Mouse (Mus musculus) mesoderm, embryonic 11.5 days (tissue): Measurements from ENCODE around the gene Pgm2.

Experiments
- DNase-seq: peaks from one replicate; pipeline ENCODE4 v3.0.0-alpha.2; 2012; ENCODE audit warnings: low read depth, low spot score

Pgm2 gene

DNA sequence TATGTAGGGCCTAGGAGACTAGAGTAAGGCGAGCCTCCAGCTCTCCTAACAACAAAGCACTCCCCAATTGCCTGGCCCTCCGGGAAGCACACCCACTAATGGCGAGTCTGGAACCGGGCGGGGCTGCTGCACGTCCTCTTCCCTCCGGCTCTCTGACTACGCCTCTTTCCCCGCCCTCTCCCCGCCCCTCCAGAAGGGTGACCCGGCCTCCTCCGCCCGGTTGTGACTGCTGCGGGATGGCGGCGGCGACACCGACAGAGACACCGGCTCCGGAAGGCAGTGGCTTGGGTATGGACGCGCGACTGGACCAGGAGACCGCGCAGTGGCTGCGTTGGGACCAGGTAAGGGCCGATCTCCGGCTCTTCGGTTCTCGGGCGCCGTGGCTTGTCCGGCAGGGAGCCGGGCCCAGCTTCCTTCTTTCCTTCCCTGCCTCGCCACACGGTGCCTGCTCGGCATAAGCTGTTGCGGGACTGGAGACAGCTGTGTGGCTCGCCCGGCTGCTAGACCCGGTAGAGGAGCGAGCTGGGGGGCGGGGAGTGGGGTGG is at the start of gene Pgm2:
Gene Pgm2 (plus strand): TSS at position 203 of the 545 bp plus-strand sequence.
- peak; percentile 83 for DNase-seq

DNA sequence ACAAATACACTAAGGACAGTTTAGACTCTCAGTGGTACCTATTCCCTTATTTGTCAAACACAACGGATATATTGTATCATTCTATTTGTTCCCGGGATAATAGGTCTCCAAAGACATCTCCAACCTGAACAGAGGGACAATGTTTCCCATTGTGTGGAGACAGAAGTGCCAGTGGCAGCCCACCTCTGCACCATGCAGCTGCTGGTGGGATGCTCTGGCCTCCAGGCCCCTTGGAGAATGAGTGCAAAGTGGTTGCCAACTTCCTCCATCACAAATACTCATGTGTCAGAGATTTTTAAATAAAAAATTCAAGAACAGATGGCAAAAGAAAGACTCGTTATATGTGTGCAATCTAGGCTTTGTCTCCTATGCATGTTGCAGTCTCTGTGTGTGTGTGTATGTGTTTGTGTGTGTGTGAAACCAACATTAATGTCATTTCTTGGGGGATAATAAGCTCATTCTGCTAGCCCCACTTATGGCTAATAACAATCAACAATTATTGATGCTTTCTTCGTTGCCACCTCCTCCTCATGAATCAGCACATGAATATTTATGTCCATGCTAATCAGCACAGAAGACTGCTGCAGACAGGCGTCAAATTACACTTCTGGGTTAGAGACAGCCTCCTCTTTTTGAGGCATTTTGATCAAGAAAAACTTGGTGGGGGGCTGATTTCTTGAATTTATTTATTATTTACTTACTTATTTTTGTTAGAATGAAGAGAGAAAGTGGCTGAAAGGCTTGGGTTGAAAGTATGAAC is 48.9 kb upstream of the Pgm2 start:
- no peak for DNase-seq

DNA sequence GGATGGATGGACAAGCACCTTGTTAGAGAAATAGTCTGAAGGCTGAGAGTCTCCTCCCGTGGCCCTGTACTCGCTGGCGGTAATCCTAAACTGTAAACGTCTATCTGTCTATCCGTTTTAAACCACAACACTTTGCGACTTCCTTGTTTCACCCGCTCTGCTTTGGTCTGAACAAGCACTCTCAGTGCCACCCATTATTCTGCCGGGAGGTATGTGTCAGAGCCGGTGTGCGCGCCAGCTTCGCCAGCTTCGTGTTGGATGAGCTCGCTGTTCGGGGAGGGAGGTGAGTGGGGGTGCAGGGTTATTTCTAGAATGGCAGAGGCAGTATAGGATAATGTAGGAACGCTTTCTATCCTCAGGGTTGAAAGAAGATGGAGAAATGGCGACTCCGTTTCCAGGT is 48.0 kb upstream of the Pgm2 start:
- DNase-seq: no peak

DNA sequence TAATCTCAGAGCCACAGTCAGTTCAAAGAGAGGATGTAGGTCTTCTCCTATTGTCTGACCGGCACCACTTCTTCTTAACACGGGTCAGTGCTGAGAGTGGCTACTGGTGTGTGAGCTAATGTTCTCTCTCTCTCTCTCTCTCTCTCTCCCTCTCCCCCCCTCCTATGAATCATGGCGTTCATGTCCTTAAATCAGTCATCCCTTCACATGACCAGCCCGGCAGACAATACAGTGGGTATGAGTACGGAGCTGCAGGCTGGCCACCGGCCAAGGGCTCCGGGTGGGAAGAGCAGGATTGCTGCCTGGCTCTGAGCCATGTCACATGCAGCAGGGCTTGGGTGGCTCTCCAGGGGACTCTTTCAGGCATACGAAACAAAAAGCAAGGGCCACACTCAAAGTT is 47.2 kb upstream of the Pgm2 start:
- DNase-seq: no peak

DNA sequence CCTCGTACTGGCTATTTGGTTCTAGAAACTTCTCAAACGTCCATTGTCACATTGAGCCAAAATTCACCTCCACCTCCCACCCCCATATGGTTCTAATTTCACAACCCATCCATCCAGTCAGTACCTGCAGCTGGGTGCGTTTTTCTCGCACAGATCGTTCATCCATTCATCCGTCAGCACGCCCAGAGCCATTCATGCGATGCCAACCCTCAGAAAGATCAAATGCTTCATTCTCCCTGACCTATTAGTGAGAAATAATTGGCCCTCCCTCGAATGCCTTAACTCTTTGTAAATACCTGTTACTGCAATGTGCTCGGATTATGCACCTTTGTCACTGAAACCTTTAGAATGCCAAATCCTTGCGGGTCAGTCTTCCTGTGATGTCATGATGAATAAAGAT is 45.8 kb upstream of the Pgm2 start:
- DNase-seq: no peak

DNA sequence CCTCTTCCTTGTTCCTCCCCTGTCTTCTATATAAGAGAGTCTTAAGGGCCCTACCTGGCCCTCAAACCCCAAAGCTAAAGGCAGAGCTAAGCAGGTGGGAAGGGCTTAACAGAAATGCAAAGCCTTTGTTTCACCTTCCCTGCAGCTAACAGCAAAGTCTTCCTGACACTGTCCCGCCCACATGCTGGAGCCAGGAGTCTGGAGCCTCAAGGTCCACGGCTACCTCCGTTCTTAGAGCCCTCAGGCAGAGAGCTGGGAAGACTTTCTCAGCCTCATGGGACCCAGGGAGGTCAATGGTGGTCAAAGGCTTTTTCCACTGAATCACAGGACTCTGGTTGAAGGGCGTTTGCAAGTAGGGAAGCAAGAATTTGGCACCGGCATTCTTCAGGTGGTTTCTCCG is 44.8 kb upstream of the Pgm2 start:
- no peak for DNase-seq

DNA sequence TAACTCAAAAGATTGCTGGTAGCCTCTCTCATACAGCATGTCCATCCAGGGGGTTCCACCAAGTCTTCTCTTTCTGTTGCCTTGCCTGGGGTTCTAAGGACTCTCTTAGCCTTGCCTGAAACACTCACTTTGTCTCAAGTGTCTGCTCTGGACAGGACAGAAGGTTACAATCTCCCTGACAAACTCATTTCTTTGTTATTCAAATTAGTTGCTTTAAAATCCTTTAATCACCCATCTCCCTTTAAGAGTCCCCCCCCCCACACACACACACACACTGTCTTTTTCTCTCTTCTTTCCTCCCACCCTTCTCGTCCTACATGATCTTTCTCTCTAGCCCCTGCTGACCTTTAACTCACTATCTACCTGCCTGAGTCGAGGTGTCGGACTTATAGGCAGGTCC is 44.1 kb upstream of the Pgm2 start:
- DNase-seq: no peak

DNA sequence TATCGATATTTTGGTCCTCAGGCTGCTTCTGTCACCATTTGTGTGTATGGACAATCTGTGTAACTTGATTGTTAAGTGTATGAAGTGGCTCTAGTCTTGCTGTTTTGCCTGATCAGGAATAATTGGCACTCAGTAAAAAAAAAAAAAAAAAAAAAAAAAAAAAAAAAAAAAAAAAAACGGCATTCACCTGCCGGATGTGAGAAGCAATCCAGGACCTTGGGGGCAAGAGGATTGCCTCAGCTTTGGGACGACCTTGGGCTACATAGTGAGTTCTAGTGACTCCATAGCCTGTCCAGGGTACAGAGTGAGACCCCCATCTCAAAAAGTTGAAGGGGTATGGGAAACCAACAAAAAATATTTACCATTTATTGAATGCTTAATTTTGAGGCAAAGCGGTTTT is 43.5 kb upstream of the Pgm2 start:
- DNase-seq: no peak

DNA sequence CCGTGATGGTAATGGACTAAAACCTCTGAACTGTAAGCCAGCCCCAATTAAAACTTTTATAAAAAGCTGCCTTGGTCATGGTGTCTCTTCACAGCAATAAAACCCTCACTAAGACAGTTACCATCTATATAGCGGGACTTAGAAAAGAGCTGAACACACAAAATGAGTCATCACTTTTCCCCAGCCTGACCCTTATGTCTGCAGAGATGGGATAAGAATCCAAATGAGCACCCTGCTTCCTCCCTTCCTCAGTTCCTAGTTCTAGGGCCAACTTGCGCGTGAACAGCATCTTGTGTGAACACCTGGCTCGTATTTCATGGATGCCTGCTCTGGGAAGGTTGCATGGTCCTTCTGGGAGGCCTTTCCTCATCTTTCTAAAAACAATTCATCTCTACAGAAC is 39.7 kb upstream of the Pgm2 start:
- no peak for DNase-seq

DNA sequence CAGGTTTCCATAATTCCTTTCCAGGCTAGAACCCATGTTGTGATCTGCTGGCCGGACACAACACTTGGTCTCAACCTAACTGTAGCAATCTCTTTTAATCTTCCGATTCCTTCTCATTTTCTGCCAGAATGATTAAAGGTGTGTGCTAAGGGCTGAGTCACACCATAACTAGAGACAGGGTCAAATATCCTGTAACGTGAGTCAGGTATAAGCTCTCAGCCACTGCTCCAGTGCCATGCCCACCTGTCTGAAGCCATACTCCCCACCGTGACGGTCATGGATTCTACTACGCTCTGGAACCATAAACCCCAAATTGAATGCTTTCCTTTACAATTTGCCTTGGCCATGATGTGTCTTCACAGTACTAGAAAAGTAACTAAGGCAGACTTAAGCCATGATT is 36.5 kb upstream of the Pgm2 start:
- DNase-seq: no peak

DNA sequence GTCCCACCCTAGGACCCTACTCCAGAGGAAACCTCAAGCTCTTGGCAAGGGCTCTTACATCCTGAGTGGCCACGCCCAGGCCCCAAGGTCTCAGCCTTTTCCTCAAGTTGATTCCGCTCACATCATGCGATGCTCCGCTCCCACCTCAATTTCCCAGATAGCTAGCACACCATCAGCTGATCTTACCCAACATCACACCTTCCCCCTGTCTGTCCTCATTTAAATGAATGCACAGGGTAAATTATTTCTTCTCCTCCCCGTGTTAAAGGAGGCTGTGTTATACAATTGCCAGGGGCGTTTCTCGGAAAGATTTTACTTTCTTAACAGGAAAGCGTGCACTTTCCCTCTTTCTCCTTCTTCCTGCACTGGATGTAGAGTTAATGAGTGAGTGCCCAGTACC is 31.9 kb upstream of the Pgm2 start:
- DNase-seq: no peak

DNA sequence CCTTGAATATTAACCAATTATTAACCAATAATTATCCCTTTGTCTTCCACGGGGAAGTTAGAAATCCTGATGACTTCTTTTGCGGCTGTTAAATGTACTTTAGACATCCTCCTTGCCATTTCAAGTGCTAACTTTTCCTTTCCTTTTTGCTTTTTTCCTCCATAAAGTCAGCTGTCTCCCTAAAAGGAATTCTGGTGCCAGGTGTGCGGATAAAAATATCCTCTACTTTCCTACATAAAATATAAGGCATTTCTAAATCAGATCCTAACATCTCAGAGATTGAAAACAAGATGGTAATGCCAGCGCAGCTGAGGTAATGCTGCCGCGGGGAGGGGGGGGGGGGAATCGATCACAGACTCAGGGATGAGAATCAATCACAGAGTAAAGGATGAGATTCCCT is 31.1 kb upstream of the Pgm2 start:
- no peak for DNase-seq

DNA sequence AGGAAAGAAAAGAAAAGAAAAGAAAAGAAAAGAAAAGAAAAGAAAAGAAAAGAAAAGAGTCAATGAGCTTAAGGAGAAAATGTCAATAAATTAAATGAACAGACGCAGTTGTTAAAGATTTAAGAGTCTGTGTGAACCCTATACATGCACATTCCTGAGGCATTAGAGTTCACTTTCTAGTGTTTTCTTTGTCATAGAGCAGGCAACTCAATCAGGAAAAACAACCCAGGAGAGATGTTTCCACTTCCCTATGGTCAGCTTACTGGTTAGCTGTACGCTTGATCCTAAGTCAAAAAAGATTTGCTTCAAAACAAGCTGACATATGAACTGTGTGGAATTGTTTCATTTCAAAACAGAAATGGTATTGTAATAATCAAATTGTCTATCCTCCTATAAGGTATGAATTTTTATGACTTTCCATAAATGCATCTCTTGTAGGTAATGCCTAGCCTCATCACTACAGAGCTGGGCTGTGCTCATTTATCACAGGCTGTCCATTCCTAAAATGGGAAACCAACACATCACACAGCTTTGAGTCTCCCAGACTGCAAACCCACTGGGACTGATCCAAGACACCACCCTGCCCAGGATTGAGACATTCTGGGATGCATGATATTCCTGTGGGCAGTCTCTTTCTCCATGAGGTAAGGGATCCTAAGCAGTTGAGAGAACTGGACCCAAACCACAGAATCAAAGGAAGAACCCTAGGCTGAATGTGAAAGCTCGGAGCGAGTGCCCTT is 29.7 kb upstream of the Pgm2 start:
- no peak for DNase-seq

DNA sequence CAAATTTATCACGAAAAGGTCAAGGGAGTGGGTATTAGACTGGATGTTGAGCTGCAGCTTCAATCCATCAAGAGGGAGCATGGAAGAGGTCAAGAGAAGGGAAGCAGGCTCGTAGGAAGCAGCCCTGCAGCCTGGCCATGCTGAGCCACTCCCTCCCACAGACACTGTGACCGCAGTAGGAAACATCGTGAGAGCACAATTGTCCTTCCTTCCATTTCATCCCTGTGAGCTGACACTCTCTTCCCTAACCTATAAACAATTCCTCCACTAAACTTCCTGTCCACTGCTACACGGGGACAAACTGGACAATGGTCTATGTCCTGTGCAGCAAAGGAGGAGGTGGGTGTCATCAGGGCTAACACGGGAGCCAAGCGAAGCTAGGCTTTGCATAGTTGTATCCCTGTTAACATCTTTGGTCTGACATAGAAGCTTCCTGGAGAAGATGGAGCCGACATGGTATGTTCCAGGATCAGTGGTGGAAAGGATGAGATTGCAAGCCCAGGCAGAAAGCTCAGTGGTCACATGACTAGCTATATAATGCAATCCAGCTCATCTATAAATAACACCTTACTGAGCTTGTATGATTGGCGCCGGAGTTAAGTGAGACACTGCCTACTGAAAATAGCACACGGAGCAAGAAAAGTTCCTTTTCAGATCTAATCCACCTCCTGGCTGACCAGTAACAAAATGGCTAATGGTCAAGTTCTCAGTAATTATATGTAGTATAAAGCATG is 29.0 kb upstream of the Pgm2 start:
- no peak for DNase-seq

DNA sequence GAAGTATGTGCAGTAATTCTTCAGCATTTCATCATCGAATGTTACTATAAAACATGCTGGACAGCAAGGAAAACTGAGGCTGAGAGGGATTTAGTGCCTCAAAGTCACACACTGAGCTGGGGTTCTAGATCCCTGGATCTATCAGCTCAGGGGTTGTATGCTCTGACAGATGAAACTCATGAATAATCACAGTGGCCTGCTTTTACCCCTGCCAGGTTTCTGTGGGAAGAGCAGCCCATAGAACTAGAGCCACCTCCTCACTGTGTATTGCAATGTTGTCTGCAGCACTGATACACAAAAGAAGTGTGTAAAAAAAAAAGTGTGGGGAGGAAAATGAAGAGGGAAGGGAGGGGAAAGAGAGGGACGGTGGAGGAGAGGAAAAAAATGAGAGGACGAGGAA is 28.3 kb upstream of the Pgm2 start:
- DNase-seq: no peak

DNA sequence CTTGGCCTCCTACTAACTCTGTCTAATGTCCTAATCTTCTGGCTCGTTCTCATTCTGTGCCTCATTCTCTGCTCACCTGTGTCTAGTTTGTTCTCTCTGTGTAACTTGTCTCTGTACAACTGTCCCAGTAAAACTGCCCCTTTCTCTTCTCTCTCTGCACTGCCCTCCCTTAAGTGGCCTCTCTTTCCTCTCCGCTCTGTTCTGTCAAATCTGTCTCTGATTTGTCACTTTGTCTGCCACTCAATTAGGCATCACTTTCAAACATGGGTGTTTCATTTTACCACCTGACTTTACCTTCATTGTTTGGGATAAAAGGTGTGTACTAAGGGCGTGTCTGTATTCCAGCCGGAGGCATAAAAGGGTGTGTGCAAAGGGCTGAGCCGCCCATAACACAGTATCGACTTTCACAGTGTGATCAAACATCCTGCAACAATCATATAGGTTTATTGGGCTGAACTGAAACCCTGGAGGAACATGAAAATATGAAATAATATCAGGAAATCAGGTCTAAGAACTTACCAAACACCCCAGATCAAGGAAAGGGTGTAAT is 27.2 kb upstream of the Pgm2 start:
- DNase-seq: no peak

DNA sequence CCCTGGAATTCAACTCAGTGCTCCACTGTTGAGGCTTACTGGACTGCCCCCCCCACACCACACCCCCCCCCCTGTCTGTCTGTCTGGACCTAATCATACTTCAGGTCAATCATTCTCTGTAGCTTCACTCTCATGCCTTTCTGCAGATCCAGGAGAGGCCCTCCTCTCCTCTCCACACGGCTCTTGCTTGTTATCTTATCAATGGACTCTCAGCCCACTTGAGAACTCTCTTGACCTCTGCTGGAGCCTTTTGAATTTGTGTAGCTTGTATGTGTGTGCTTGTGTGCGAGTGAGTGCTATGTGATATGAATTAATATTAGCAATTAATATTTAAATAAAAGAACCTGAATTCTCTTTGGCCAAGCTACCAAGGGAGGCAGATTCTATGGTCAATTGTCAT is 26.6 kb upstream of the Pgm2 start:
- DNase-seq: no peak

DNA sequence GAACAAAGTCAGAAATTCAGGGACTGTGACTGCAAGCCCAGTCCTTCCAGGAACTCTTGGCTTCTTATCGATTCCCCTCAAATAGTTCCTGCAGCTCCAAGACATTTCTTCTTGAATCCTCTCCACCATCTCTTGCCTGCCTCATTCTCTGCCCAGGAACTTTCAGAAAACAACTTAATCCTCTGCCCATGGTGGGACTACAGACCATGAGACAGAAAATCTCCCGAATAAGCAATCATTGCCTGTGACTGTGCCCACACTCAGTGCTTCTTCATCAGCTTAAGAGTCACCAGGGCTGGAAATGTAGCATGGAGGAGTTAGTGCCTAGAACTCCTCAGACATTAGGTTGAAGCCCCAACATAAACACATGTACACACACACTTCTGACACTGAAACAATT is 25.2 kb upstream of the Pgm2 start:
- no peak for DNase-seq

DNA sequence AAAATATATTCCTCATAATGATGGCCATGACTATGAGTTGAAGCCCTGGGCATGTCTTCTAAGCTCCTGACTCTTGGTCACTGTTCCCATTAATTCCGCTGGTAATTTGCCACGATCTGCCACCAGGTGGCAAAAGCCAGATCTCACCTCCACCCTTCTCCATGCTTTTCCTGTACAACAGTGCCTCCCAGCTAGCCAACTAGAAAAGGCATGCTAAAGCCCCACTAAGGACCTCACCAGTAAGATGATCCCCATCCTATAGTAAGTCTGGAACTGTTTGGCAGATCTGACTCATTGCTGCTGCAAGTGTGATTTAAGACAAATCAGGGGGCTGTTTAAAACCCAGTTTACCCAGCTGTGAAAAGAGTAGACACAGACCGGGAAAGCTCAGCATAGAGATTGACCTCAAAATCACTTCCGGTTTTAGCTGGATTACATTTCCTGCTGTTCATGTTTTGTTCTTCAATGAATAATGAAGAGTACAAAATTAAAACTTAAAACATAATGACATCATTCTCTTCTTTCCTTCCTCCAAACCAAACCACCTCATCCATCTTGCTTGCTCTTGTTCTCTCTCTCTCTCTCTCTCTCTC is 22.6 kb upstream of the Pgm2 start:
- peak; percentile 78 for DNase-seq

DNA sequence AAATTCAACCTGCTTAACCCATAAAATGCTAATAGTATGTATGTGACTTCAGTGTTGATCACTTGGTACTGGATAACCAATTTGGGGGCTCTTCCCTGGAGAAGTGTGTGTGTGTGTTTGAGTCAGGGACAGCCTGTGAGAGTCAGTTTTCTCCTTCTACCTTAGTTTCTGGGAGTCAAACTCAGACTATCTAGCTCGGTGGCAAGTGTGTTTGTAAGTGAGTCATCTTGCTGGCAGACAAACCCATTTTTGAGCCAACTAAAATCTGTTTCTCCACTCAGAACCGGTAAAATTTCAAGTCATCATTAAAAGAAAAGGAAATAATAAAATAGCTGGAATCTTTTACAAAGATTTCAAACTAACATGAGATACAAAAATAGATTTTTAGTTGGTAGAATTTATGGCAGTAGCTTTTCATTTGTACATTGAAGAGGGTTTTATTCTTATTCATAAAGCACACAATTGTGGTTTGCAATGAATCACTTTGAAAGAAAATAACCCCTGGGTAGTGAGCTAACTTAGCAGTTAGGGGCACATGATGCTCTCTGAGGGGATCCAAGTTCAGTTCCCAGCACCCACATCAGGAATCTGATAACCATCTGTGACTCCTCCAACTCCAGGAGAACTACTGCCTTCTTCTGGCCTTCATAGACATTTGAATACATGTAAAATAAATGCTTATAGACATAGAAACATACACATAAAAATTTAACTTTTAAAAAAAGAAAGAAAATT is 21.8 kb upstream of the Pgm2 start:
- DNase-seq: no peak

DNA sequence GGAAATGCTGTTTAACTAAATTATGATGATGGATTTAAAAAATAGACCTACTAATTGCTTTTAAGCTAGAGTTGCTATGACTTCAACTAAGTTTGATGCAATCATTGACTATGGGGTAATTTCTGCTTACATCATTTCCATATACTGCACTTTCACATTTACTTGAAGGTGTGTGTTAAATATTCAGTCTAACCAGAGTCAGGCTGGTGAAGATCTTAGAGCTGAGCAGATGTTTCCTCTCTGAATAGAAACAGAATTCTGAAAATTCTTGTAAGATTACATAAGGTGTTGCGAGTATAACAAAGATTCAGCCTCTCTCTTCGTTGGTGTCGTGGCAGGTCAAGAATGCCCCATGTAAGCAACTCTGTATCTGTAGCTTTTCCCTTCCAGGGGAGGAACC is 18.3 kb upstream of the Pgm2 start:
- DNase-seq: no peak
